Mouse (Mus musculus): ENCODE results near the gene Cars2. TPM values are rescaled to one million over a fixed set of nuclear protein-coding genes. Genes with fewer than 3 reads are reported as not detected.
"Not testable (repeated sequence)": the region's sequence is repeated elsewhere in the genome, so short reads cannot be mapped to it uniquely, and the experiment has no call there.

The Cars2 gene
- polyA plus RNA-seq, 1 experiment from 2014 or later, result 23.8 TPM

DNA sequence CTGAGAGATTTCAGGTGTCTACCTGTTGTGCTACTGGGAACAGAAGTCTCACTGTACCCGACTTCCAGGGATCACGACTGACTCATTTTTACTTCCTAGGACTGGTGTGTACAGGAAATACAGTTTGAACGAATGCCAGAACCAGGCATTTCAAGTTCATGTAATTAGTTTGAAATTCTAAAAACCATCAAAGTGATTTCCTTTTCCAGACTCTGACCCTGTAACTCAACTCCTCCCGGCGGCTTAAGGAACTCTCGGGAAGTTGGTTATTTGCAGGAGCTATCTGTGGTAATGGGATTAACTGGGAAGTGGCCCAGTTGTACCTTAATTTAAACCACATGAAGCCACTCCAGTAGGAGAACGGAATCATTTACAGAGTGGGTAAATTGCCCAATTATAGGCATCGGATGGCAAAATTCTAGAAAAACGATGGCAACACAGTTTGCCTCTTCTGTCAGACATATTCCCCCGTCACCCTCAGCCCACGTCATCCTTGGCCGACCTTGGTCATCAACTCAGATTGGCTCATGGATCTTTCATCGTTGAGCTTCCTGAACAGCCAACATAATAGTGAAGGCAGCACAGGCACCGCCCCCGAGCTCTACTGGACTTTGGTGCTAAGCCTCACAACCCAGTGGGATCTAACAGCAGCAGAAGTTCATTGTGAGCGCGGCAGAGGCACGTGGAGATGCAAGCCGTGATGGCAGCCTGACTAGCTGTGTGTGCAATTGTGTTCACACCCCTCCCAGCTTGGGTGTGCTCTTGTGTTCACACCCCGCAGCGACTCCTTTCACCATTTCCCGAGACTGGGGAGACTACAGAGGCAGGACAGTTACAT is 18.9 kb upstream of the Cars2 start:
- Histone ChIP-seq H3K27ac (no peak overlapping the region), H3K4me2 (replicated peaks) (no peak overlapping the region), H3K9ac (replicated peaks) (no peak overlapping the region), H3K4me3 (replicated peaks) (no peak overlapping the region), H3K36me3 (peaks cover 33% of the 10 kb centered on the region), H3K27me3 (no peaks in the 10 kb centered on the region), H3K4me1 (replicated peaks) (no peaks in the 10 kb centered on the region), H3K9me3 (no peaks in the 10 kb centered on the region)
- WGBS, result 88% methylated on average over 22 of the region's 22 CpGs
- no peak; the same call in 1 of the 2 replicates for ATAC-seq

DNA sequence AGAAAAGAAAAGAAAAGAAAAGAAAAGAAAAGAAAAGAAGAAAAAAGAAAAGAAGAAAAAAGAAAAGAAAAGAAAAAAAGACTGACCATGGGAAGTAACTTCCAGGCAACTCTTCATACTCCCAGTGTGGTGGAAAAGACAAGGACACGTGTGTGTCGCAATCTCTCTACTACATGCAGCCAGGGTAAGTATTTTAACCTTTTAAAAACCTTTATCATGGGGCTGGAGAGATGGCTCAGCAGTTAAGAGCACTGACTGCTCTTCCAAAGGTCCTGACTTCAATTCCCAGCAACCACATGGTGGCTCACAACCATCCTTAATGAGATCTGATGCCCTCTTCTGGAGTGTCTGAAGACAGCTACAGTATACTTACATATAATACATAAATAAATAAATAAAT is 17.6 kb upstream of the Cars2 start:
- H3K27me3 ChIP-seq; ATAC-seq; H3K9ac ChIP-seq (replicated peaks); H3K4me3 ChIP-seq (replicated peaks); H3K4me2 ChIP-seq (replicated peaks); H3K9me3 ChIP-seq; H3K4me1 ChIP-seq (replicated peaks); H3K27ac ChIP-seq: not testable (repeated sequence)
- peaks cover 46% of the 10 kb centered on the region for H3K36me3 ChIP-seq
- 99% methylated on average over 2 of the region's 2 CpGs for WGBS

DNA sequence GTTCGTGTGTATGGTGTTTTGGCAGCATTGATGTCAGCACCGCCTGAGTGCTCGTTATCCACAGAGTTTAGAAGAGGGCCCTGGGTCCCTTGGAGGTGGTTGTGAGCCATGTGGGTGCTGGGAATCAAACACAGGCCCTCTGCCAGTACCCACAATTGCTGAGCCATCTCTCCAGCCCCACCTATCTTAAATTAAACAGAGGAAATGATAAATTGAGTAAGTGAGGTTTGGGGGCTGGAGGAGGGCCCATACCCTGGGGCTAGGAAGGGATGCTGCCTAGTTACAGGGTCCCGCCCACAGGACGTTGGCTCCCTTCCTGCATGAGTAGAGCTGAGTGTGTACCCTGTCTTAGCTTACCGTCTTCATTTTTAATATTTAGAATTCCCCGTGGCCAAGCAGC is 14.1 kb upstream of the Cars2 start:
- peaks cover 61% of the 10 kb centered on the region for H3K36me3 ChIP-seq
- no peaks in the 10 kb centered on the region for H3K9me3 ChIP-seq
- ATAC-seq, result no peak
- H3K4me2 ChIP-seq (replicated peaks), result no peak overlapping the region
- H3K27me3 ChIP-seq, result no peaks in the 10 kb centered on the region
- H3K4me1 ChIP-seq (replicated peaks), result peaks cover 9% of the 10 kb centered on the region; the same call in 1 of the 2 replicates
- H3K9ac ChIP-seq (replicated peaks), result no peak overlapping the region
- no peak overlapping the region for H3K27ac ChIP-seq
- WGBS, result 91% methylated on average over 7 of the region's 7 CpGs
- H3K4me3 ChIP-seq (replicated peaks), result no peak overlapping the region

DNA sequence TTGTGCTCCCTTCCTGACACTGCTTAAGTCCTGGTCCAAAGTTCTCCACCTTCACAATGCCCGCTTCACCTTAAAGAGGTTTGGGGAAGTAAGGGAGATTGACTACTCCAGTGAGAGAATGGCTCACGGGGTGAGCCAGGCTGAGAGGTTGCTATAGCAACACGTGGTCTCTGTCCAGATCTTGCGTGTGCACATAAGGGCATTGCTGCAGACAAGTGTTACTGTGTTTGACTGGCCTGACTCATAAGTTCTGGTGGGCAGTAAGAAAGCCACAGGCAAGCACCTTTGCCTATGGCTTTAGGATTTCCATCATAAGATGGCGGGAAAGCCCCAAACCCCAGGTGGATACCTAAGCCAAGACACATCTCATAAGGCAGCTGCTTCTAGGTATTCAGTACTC is 13.7 kb upstream of the Cars2 start:
- no peaks in the 10 kb centered on the region for H3K27me3 ChIP-seq
- H3K4me2 ChIP-seq (replicated peaks), result no peak overlapping the region
- no peaks in the 10 kb centered on the region for H3K9me3 ChIP-seq
- peaks cover 12% of the 10 kb centered on the region for H3K4me1 ChIP-seq (replicated peaks)
- H3K27ac ChIP-seq, result no peak overlapping the region
- peaks cover 61% of the 10 kb centered on the region for H3K36me3 ChIP-seq
- 94% methylated on average over 5 of the region's 5 CpGs for WGBS
- ATAC-seq, result no peak
- no peak overlapping the region for H3K9ac ChIP-seq (replicated peaks)
- H3K4me3 ChIP-seq (replicated peaks), result no peak overlapping the region

DNA sequence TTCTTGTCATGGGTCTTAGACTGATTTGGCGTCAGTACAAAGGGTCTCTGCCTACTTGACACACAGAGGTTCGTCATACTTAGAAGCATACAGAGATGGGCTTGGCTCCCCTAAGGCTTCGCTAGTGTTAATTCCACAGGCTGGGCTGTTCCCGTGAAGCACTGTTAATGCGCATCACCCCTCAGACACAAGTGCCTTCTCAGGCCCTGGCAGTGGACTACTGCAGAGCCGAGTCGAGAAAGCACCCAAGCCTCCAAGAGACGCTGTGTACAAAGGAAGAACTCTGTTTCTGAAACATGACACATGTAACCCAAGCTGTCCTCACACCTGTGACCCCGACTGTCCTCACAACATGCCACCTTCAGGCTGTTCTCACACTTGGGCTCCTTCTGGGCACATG is 9.6 kb upstream of the Cars2 start:
- WGBS, result 87% methylated on average over 9 of the region's 9 CpGs
- Histone ChIP-seq H3K4me3 (replicated peaks) (no peak overlapping the region), H3K9me3 (no peaks in the 10 kb centered on the region), H3K4me2 (replicated peaks) (no peak overlapping the region), H3K27me3 (no peaks in the 10 kb centered on the region), H3K9ac (replicated peaks) (0 out of 2 replicates have a peak overlapping the region, but pooled peaks have one; percentile 10), H3K27ac (no peak overlapping the region), H3K4me1 (replicated peaks) (peaks cover 21% of the 10 kb centered on the region), H3K36me3 (peaks cover 36% of the 10 kb centered on the region)
- no peak for ATAC-seq

DNA sequence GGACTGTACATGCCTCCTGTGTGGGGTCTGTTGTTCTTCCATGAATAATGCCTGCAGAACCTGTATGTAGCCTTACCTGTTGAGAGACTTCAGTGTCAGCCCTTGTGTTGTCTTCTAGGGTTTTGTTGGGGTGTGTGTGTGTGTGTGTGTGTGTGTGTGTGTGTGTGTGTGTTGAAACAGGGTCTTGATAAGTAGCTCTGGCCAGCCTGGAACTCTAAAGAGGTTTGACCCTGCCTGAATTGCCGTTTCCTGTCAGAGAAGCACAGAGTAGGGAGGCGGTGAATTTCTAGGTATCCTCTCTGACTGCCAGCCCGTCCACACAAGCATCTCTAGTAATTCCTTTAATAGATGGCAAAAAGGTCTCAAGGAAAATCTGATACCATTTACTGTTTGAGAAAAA is 8.9 kb upstream of the Cars2 start:
- 77% methylated on average over 3 of the region's 3 CpGs for WGBS
- Histone ChIP-seq H3K4me3 (replicated peaks) (0 out of 2 replicates have a peak overlapping the region, but pooled peaks have one; percentile 89), H3K36me3 (peaks cover 29% of the 10 kb centered on the region), H3K4me1 (replicated peaks) (peaks cover 23% of the 10 kb centered on the region), H3K9me3 (no peaks in the 10 kb centered on the region), H3K9ac (replicated peaks) (no peak overlapping the region), H3K27me3 (no peaks in the 10 kb centered on the region), H3K27ac (no peak overlapping the region), H3K4me2 (replicated peaks) (peak overlapping the region; percentile 78)
- ATAC-seq, result no peak

DNA sequence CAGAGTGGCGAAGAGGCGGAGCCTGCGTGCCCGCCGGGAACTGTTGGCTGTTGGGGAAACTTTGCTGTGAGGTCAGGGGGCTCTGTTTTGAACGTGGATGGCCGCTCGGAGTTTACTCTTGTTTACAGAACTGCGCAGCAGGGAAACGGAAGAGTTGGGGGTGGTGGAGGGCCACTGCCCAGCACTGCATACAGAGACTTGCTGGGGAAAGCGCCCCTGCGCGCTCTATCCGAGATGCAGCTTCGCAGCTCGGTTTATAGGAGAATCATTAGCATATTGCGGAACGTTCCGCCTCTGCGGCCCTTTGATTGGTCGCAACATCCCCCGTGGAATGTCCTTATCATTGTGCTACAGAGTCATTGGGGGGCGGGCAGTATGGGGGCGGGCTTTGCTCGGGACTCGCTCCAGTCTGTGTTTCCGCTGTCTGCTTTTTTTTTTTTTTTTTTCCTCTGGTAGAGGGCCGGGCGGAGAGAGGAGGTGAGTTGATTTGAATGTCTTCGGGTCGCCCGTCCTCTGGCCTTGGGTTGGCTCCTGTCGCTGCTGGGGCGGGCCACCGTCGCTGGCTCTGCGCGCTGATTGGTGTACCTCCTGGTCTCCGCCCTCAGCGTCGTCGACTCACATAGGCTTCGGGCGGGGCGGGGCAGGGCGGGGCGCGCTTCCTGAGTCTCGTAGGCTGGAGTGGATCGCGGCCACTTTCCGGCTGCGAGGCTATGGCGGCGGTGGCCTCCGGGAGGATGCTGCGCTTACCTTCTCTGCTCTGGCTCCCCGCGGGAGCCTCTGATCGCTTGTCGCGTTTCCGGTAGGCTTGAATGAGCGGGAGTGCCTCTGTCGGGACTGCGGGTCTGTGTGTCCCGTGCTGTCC is 7.4 kb upstream of the Cars2 start:
- H3K27ac ChIP-seq, result peak overlapping the region; percentile 100
- ATAC-seq, result peak; percentile 83
- under 1% methylated on average over 67 of the region's 67 CpGs for WGBS
- peaks cover 34% of the 10 kb centered on the region for H3K4me1 ChIP-seq (replicated peaks)
- H3K9me3 ChIP-seq, result no peaks in the 10 kb centered on the region
- H3K36me3 ChIP-seq, result peaks cover 14% of the 10 kb centered on the region
- peak overlapping the region; percentile 78 for H3K4me2 ChIP-seq (replicated peaks)
- no peaks in the 10 kb centered on the region for H3K27me3 ChIP-seq
- H3K9ac ChIP-seq (replicated peaks), result peak overlapping the region; percentile 93
- peak overlapping the region; percentile 89 for H3K4me3 ChIP-seq (replicated peaks)

DNA sequence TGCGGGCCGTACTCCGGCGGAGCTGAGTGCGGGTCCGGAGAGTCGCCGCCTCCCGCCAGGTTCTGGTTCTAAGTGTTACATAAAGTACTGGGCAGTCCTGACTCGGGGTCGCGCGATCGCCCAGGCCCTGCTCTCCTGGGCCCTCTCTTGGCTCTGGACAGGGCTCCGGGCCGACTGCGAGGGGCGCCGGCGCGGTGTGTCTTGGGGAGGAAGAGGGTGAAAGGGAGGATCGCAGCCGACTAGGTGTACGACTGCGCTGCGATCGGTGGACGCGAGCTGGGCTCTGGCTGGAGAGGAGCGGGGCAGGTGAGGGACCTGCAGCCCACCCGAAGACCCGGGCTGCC is 6.8 kb upstream of the Cars2 start:
- Histone ChIP-seq H3K9me3 (no peaks in the 10 kb centered on the region), H3K4me2 (replicated peaks) (peak overlapping the region; percentile 78), H3K4me1 (replicated peaks) (peaks cover 34% of the 10 kb centered on the region), H3K27me3 (no peaks in the 10 kb centered on the region), H3K9ac (replicated peaks) (peak overlapping the region; percentile 93), H3K36me3 (peaks cover 14% of the 10 kb centered on the region), H3K27ac (peak overlapping the region; percentile 100), H3K4me3 (replicated peaks) (peak overlapping the region; percentile 89)
- 2% methylated on average over 30 of the region's 32 CpGs for WGBS
- ATAC-seq, result peak; percentile 0; the same call in 1 of the 2 replicates

DNA sequence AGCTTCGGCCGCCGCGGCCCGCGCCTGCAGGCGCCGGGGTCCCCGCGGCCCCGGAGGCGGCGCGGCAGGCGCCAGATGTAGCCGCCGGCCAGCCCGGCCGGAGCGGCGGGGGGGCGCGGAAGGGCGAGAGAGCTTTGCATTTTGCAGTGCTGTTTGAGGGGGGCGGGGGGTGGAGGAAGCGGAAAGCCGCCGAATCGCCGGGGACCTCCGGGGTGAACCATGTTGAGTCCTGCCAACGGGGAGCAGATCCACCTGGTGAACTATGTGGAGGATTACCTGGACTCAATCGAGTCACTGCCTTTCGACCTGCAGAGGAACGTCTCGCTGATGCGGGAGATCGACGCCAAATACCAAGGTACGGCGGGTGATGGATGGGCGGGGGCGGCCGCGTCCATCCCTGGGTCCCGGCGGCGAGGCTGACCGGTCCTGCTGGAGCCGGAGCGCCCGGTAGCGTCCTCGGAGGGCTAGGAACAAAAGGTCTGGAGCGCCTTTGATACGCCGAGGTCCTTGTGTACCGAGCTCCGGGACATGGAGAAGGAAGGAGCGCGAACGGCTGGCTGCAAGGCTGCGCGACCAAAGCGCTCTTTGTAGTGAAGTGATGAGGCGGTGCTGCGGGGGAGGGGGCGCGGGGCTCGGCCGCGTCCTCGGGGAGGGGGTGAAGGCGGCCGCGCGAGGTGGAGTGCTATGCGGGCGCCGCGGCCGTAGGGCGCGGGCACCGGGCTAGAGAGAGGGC is 6.3 kb upstream of the Cars2 start:
- Histone ChIP-seq H3K9me3 (no peaks in the 10 kb centered on the region), H3K4me1 (replicated peaks) (peaks cover 34% of the 10 kb centered on the region), H3K36me3 (peaks cover 8% of the 10 kb centered on the region), H3K27me3 (peaks cover 3% of the 10 kb centered on the region; the same call in 1 of the 2 replicates), H3K9ac (replicated peaks) (peak overlapping the region; percentile 93), H3K27ac (peak overlapping the region; percentile 100), H3K4me3 (replicated peaks) (peak overlapping the region; percentile 89), H3K4me2 (replicated peaks) (peak overlapping the region; percentile 78)
- WGBS, result under 1% methylated on average over 74 of the region's 85 CpGs
- ATAC-seq, result no peak

DNA sequence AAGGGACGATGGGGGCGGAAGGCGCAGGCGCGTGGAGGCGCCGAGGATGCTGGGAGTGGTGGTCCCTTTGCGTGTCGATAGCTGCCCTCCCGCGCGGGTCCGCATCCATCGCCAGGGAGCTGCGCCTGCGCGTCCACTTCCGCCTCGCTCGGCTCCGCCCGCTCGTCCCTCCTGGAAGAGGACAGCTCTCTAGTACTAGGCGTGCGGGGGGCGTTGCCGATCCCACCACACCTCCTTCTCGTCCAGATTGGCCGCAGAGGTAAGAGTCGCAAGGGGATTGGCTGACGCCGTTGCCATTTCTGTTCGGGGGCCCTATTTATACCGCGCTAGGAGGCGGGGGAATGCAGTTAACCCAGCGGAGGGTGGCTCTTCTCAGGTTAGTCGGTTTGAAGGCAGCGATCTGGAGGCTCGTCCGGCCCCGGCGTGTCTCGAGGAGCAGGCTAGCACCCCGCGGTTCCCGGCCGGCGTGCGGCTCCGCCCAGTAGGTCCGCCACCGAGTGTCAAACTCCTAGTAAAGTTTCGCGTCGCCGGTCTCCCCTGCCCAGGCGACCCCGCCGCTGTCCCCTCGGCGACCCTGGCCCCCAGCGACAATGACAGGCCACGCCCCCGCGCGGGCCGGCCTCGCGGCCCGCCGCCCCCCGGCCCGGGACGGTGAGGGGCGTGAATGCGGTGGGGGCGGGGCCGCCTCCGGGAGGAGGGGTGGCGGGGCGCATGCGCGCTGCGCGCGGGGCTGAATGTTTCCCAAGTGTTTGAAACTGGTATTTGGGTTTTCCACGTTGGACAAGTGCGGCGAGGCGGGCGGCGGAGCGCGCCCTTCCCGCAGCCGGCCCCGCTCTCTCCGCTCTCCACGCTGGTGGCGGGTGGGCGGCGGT is 5.4 kb upstream of the Cars2 start:
- peak overlapping the region; percentile 93 for H3K9ac ChIP-seq (replicated peaks)
- peak overlapping the region; percentile 100 for H3K27ac ChIP-seq
- peak overlapping the region; percentile 89 for H3K4me3 ChIP-seq (replicated peaks)
- H3K4me2 ChIP-seq (replicated peaks), result peak overlapping the region; percentile 78
- peaks cover 3% of the 10 kb centered on the region; the same call in 1 of the 2 replicates for H3K27me3 ChIP-seq
- H3K9me3 ChIP-seq, result no peaks in the 10 kb centered on the region
- ATAC-seq, result peak; percentile 87
- H3K36me3 ChIP-seq, result no peaks in the 10 kb centered on the region
- WGBS, result under 1% methylated on average over 84 of the region's 103 CpGs
- peaks cover 35% of the 10 kb centered on the region for H3K4me1 ChIP-seq (replicated peaks)

Data from midbrain, embryonic 13.5 days (tissue).